Mouse (Mus musculus): ENCODE measurements around the gene Dok4. TPM values are rescaled to one million over a fixed set of nuclear protein-coding genes. Genes with fewer than 3 reads are reported as not detected.

Gene Dok4
- polyA plus RNA-seq, 1 experiment from 2014 or later = 54.5 TPM

DNA sequence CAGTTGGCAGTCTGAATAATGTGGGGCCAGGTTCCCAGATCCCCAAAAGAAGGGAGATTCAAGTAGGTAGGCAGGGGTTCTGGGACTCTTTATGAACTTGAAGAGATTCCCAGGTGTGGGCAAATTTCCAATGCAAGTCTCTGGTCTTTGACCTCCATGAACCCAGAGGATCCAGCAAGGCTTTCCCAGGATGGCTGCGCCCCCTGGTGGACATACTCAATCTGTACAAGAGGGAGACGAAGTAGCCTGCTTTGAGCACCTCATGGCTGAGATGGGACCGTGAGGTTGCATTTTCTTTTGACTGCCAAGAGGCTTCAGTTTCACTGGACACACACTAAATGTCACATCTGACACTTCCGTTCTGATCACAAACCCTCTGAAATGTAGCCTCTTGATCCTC is 32.7 kb upstream of the Dok4 start:
- no peaks in the 10 kb centered on the region for H3K9me3 ChIP-seq
- H3K27me3 ChIP-seq = peaks cover 27% of the 10 kb centered on the region
- H3K4me1 ChIP-seq (replicated peaks) = peaks cover 13% of the 10 kb centered on the region
- H3K4me2 ChIP-seq (replicated peaks) = no peak overlapping the region
- no peak overlapping the region for H3K9ac ChIP-seq (replicated peaks)
- ATAC-seq = no peak
- WGBS = 10% methylated on average over 4 of the region's 4 CpGs
- no peak overlapping the region for H3K27ac ChIP-seq
- no peak overlapping the region for H3K4me3 ChIP-seq (replicated peaks)
- no peaks in the 10 kb centered on the region for H3K36me3 ChIP-seq

DNA sequence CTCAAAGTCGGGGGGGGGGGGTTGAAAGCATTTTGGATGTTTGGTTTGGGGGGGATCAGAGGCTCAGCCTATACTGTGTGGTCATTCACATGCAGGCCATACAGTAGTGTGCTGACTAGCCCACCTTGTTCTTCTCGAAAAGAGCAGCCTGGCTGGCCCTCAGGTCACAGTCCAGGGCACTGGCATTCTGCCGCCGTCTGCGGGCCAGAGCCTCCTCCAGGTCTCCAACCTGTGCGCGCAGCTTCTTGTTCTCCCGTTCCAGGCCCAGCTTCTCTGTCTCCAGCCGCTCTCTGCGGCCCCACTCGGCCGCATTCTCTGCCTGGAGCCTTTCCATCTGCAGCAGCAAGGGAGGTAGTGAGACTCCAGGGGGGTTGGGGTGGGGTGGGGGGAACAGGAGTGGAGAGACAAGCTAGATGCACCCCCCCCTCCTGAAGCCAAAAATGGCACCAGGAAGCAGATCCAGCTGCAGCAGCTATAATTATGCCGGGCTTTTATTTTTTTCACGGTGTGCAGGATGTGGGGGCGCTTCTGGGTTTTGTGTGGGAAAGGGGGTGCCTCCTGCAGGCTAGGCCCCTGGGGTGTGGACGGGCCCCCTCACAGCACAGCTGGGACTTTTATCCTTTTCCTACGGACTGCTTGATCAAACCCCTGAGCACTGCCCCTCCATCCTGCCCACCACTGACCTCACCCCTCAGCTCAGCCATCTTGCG is 31.6 kb upstream of the Dok4 start:
- H3K4me2 ChIP-seq (replicated peaks) = no peak overlapping the region
- H3K4me1 ChIP-seq (replicated peaks) = peaks cover 2% of the 10 kb centered on the region
- H3K27me3 ChIP-seq = peaks cover 16% of the 10 kb centered on the region
- no peak overlapping the region for H3K27ac ChIP-seq
- WGBS = 93% methylated on average over 18 of the region's 18 CpGs
- ATAC-seq = no peak
- H3K9ac ChIP-seq (replicated peaks) = no peak overlapping the region
- H3K9me3 ChIP-seq = no peaks in the 10 kb centered on the region
- no peak overlapping the region for H3K4me3 ChIP-seq (replicated peaks)
- H3K36me3 ChIP-seq = no peaks in the 10 kb centered on the region

DNA sequence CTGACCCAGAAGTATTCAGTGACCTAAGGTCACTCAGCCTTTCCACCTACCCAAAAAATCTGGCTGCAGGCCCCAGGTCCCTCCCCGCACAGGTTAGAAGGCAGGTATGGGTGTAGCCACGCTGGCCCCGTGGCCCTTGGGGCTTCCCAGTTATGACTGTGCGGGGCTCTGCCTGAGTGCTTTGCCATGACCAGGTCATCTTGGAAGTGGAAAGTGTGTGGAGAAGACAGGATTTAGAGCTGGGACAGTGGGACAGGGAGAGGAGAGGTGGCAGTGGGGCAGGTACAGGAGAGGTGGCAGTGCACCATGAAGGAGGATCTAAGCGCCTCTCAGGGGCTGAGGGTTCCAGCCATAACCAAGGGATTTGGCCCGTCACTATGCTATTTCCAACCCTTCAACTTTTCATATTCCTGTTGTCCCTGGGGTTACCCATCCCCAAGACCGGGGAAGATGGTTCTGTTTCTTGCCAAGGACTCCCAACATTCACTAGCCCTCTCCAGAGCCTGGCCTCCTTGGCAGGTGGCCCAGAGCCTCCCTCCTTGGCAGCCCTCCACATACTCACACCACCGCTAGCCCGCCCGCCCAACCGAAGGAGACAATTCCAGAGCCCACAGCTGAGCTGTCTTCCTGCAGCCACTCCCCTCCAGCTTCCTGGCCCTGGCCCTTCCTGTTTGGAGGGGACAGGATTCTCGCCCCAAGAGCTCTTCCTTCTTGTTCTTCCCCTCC is 28.5 kb upstream of the Dok4 start:
- WGBS = 86% methylated on average over 12 of the region's 12 CpGs
- no peak overlapping the region for H3K4me3 ChIP-seq (replicated peaks)
- H3K36me3 ChIP-seq = no peaks in the 10 kb centered on the region
- H3K4me1 ChIP-seq (replicated peaks) = no peaks in the 10 kb centered on the region
- 0 out of 2 replicates have a peak overlapping the region, but pooled peaks have one; percentile 14 for H3K27ac ChIP-seq
- no peak overlapping the region for H3K4me2 ChIP-seq (replicated peaks)
- H3K27me3 ChIP-seq = no peaks in the 10 kb centered on the region
- no peak overlapping the region for H3K9ac ChIP-seq (replicated peaks)
- no peaks in the 10 kb centered on the region for H3K9me3 ChIP-seq
- ATAC-seq = peak; percentile 16; the same call in 1 of the 2 replicates

DNA sequence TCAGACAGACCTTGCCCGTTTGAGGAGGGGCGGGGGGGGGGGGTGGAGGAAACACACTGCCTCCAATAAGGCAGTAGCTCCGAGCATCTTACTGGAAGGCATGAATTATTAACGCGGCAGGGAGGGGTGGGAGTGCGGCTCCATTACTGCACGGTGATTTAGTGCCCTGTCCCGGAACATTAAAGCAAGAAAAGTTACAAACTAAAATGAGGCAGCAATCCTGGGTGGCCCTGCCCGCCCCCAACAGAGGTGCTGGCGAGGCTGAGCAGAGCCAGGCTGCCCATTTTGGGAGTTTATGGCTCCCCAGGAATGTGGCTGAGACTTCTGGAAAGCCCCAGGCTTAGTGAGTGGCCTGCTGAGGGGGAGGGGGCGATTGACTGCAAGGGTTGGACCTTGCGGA is 27.6 kb upstream of the Dok4 start:
- Histone ChIP-seq H3K27me3 (no peaks in the 10 kb centered on the region), H3K4me2 (replicated peaks) (no peak overlapping the region), H3K9ac (replicated peaks) (no peak overlapping the region), H3K4me1 (replicated peaks) (no peaks in the 10 kb centered on the region; the same call in 1 of the 2 replicates), H3K36me3 (no peaks in the 10 kb centered on the region), H3K9me3 (no peaks in the 10 kb centered on the region), H3K27ac (no peak overlapping the region), H3K4me3 (replicated peaks) (no peak overlapping the region)
- 61% methylated on average over 12 of the region's 12 CpGs for WGBS
- no peak for ATAC-seq

DNA sequence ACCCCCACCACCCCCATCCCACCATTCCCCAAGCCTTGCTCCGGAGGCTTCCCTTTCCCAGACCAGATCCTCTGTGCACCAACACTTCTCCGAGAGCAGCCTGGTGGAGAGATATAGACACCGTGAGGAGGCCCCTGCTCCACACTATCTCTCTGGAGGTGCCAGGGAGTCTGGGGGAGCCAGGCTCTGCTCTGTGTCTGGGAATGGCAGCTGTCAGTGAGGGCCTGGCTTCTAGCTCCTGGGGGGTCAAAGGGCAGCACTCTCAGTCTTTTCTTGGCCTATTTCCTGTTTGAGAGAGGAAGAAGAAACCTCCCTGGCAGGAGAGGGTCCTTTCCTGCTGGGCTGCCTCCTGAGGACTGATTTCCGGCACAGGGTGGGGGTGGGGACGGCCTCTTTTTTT is 24.9 kb upstream of the Dok4 start:
- Histone ChIP-seq H3K36me3 (no peaks in the 10 kb centered on the region), H3K4me3 (replicated peaks) (no peak overlapping the region), H3K9ac (replicated peaks) (no peak overlapping the region), H3K27me3 (peaks cover 3% of the 10 kb centered on the region; the same call in 1 of the 2 replicates), H3K27ac (no peak overlapping the region), H3K4me1 (replicated peaks) (no peaks in the 10 kb centered on the region; the same call in 1 of the 2 replicates), H3K4me2 (replicated peaks) (no peak overlapping the region), H3K9me3 (no peaks in the 10 kb centered on the region)
- WGBS = 25% methylated on average over 5 of the region's 5 CpGs
- no peak for ATAC-seq

DNA sequence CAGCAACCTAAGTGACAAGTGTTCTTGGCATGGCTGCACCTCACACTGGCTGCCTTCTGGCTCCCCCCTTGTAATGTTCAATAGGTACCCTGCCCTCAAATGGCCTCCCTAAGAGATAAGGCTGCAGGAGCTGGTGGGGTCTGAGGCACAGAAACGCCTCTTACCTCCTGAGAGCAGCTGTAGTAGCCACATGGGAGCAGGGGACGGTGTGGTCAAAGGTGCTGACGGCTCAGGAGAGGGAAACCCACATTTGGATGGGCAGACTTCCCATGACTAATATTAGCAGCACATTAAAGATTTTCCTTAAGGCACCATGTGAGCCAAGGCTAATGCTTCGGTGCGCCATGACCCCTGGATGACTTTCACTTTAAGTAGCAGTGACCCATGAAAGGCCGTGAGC is 24.5 kb upstream of the Dok4 start:
- no peak overlapping the region for H3K27ac ChIP-seq
- no peak overlapping the region for H3K9ac ChIP-seq (replicated peaks)
- no peak for ATAC-seq
- H3K36me3 ChIP-seq = no peaks in the 10 kb centered on the region
- 20% methylated on average over 6 of the region's 6 CpGs for WGBS
- no peak overlapping the region for H3K4me2 ChIP-seq (replicated peaks)
- H3K4me3 ChIP-seq (replicated peaks) = no peak overlapping the region
- no peaks in the 10 kb centered on the region; the same call in 1 of the 2 replicates for H3K4me1 ChIP-seq (replicated peaks)
- peaks cover 3% of the 10 kb centered on the region; the same call in 1 of the 2 replicates for H3K27me3 ChIP-seq
- no peaks in the 10 kb centered on the region for H3K9me3 ChIP-seq

DNA sequence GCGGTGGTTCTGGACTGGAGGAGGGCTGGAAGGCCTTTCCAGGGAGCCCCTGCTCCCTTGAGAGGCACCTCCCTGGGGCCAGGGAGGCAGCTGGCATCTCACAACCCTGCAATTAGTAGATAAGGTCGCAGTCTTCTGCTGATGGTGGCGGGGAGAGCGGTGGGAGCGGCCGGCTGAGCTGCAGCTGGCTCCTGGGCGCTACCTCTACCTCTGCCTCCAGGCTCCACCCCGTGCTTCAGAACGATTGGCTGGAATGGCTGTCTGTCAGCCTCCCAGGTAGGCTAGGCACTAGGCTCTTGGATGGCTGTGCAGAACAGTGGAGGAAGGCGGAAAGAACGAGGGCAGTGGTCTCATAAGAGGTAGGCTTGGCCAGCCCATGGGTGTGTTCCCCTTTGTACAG is 23.1 kb upstream of the Dok4 start:
- no peak overlapping the region for H3K4me3 ChIP-seq (replicated peaks)
- WGBS = 14% methylated on average over 11 of the region's 11 CpGs
- H3K4me2 ChIP-seq (replicated peaks) = 0 out of 2 replicates have a peak overlapping the region, but pooled peaks have one; percentile 9
- H3K36me3 ChIP-seq = no peaks in the 10 kb centered on the region
- no peak overlapping the region for H3K27ac ChIP-seq
- H3K27me3 ChIP-seq = peaks cover 3% of the 10 kb centered on the region; the same call in 1 of the 2 replicates
- H3K9me3 ChIP-seq = no peaks in the 10 kb centered on the region
- ATAC-seq = 0 out of 2 replicates have a peak, but pooled peaks have one; percentile 55
- H3K4me1 ChIP-seq (replicated peaks) = no peaks in the 10 kb centered on the region; the same call in 1 of the 2 replicates
- no peak overlapping the region for H3K9ac ChIP-seq (replicated peaks)

DNA sequence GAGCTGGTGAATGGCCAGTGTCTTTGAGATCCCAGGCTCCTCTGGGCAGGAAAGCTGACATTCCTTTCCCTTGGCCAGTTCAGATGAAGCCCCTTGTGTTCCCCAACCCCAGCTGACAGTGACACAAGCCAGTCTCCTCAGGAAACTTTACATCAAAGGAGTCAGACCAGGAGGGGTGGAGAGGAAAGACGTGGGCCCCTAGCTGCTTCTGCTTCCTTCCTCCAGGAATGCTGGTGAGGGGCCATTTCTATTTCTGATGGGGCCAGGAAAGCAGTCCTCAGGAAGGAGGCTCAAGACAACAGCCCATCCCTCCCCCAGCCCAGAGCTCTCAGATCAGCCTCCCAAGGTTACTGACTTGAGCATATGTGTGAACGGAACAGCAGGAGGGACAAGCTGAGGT is 16.8 kb upstream of the Dok4 start:
- H3K4me2 ChIP-seq (replicated peaks) = no peak overlapping the region
- ATAC-seq = no peak
- WGBS = 51% methylated on average over 2 of the region's 2 CpGs

DNA sequence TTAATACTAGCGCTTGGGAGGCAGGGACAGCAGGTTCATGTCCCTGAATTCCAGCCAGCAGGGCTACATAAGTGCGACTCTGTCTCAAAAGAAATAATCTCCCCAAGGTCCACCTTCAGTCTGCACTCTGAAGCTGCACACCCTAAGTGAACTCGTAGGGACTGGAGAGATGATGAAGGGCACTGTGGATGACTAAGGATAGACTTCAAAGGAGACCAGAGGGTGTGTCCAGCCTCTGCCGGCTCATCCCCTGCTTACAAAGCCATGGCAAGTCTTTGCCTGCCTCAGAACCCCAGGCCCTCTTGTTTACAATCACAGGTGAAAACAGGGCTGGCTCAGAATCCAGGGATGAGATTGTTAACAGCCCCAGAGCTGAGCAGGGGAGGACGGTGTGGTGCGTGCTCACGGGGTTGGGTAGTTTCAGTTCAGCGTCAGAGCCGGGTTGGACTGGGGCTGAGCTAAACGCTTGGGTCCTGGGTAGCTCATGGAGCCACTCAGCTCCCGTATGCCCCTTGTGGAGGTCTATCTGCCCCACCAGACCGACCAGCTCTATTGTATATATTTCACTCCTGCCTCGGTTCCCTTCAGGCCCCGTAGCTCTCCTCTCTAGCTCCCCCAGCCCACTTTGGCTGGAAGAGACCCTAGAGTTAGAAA is 12.4 kb upstream of the Dok4 start:
- H3K9ac ChIP-seq (replicated peaks) = no peak overlapping the region
- H3K4me3 ChIP-seq (replicated peaks) = no peak overlapping the region
- no peaks in the 10 kb centered on the region for H3K9me3 ChIP-seq
- no peaks in the 10 kb centered on the region for H3K36me3 ChIP-seq
- no peaks in the 10 kb centered on the region for H3K4me1 ChIP-seq (replicated peaks)
- H3K27me3 ChIP-seq = no peaks in the 10 kb centered on the region
- WGBS = 44% methylated on average over 14 of the region's 14 CpGs
- no peak overlapping the region for H3K4me2 ChIP-seq (replicated peaks)
- no peak overlapping the region for H3K27ac ChIP-seq
- no peak for ATAC-seq

More for the DNA sequence above, 16.8 kb upstream of the Dok4 start:
- no peaks in the 10 kb centered on the region for H3K9me3 ChIP-seq
- no peaks in the 10 kb centered on the region for H3K4me1 ChIP-seq (replicated peaks)
- no peak overlapping the region for H3K9ac ChIP-seq (replicated peaks)
- H3K27ac ChIP-seq = no peak overlapping the region
- H3K36me3 ChIP-seq = no peaks in the 10 kb centered on the region
- no peaks in the 10 kb centered on the region for H3K27me3 ChIP-seq
- no peak overlapping the region for H3K4me3 ChIP-seq (replicated peaks)

DNA sequence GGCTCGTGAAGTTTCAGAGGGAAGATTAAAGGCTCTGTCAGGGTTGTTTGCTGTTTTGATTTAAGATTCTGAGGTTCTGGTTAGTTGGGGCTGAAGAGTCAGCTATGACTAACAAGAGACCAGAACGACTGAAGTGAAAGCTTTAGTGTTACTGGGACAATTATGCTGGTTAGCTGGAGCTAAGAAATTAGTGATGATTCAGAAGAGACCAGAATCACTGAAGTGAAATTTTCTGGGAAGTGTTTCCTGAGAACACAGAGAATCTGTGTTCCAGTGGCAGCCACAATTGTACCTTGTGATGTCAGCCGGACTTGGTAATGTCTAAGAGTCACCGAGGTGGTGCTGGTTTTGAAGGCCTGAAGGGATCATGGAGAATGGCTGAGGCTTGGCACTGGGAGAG is 4.6 kb upstream of the Dok4 start:
- no peak for ATAC-seq
- H3K9me3 ChIP-seq = no peaks in the 10 kb centered on the region
- peaks cover 8% of the 10 kb centered on the region for H3K4me1 ChIP-seq (replicated peaks)
- no peak overlapping the region for H3K4me3 ChIP-seq (replicated peaks)
- no peak overlapping the region for H3K9ac ChIP-seq (replicated peaks)
- H3K27ac ChIP-seq = no peak overlapping the region
- H3K27me3 ChIP-seq = peaks cover 14% of the 10 kb centered on the region; the same call in 1 of the 2 replicates
- H3K4me2 ChIP-seq (replicated peaks) = no peak overlapping the region
- H3K36me3 ChIP-seq = no peaks in the 10 kb centered on the region
- WGBS = 82% methylated on average over 4 of the region's 4 CpGs

DNA sequence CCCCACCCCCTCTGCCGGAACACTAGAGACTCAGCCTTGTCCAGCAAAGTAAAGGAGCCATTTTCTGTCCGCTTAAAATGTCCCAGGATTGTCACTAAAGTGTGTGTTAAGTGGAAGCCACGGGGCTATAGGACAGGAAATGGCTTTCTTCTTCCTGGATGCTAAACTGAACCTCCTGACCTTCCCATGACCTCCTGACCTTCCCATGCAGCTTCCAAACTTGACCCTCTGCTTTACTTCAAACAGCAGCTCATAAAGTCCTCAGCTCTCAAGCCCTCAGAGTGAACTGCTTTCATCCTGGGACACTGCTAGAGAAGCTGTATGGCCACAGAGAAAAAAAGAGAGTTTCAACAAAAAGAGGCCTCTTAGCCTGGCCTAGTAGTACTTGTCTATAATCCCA is 690 bp upstream of the Dok4 start:
- no peak overlapping the region for H3K4me2 ChIP-seq (replicated peaks)
- H3K36me3 ChIP-seq = no peaks in the 10 kb centered on the region
- no peak overlapping the region for H3K9ac ChIP-seq (replicated peaks)
- H3K9me3 ChIP-seq = no peaks in the 10 kb centered on the region
- no peak for ATAC-seq
- 62% methylated on average over 3 of the region's 3 CpGs for WGBS
- 0 out of 2 replicates have a peak overlapping the region, but pooled peaks have one; percentile 57 for H3K4me3 ChIP-seq (replicated peaks)
- H3K4me1 ChIP-seq (replicated peaks) = peaks cover 28% of the 10 kb centered on the region
- H3K27ac ChIP-seq = no peak overlapping the region
- H3K27me3 ChIP-seq = peaks cover 39% of the 10 kb centered on the region

DNA sequence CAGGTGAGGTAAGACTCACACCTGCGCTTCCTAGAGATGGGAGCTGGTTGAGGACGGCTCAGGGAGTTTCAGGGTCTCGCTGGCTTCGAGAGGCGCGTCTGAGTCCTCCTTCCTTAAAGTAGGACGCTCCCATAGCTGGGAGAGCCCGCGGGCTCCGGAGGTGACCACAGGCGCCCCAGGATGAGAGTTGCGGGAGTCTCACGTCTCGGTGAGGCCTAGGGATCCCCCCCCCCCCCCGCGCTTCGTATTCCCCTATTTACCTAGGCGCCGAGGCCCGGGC is 319 bp downstream of the Dok4 start:
- 2% methylated on average over 17 of the region's 20 CpGs for WGBS
- no peak overlapping the region for H3K27ac ChIP-seq

More for the DNA sequence above, 319 bp downstream of the Dok4 start:
- no peaks in the 10 kb centered on the region for H3K36me3 ChIP-seq
- ATAC-seq = no peak
- H3K9ac ChIP-seq (replicated peaks) = peak overlapping the region; percentile 73
- peaks cover 39% of the 10 kb centered on the region for H3K27me3 ChIP-seq
- peaks cover 36% of the 10 kb centered on the region for H3K4me1 ChIP-seq (replicated peaks)
- peak overlapping the region; percentile 95 for H3K4me2 ChIP-seq (replicated peaks)
- H3K4me3 ChIP-seq (replicated peaks) = peak overlapping the region; percentile 57
- no peaks in the 10 kb centered on the region for H3K9me3 ChIP-seq

All from midbrain, embryonic 13.5 days (tissue).